Mouse (Mus musculus) embryo, embryonic 11 days (tissue): ENCODE results near the gene Khk.
"Not testable (repeated sequence)": the region's sequence is repeated elsewhere in the genome, so short reads cannot be mapped to it uniquely, and the experiment has no call there.

Experiments
- DNase-seq: peaks from one replicate; pipeline ENCODE4 v3.0.0-alpha.2; 2015

Khk gene

DNA sequence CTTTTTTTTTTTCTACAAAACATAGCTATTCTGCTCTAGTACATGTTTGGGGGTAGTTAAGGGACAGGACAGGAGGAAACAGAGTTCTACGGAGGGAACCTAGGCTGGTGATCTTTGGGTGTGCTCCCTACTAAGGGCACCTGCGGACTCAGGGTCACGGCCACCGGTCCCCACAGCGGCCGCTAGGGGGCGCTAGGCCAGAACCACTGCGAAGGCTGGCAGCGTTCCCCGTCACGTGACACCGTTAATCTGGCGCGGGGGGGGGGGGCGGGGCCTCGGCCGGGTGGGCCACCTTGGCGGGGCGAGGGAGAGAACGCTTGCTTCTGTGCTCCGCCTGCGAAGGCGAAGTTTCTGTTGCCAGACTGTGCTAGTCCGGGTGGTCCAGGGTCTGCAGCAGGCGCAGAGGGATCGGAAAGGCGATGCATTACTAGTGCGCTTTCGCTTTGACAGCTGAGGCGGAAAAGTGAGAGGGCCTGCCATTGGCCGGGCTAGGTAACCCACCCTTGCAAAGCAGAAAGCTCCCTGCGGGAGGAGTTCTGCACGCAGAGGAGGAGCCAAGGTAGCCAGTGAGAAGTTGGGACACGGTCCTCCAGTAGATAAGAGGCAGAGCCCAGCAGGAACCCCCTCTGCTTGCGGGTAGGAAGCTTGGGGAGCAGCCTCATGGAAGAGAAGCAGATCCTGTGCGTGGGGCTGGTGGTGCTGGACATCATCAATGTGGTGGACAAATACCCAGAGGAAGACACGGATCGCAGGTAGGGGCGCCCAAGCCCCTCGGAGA, at the start of gene Khk:
Khk (plus strand) TSS at position 176 of the 778 bp plus-strand sequence.
- DNase-seq: peak; percentile 93

DNA sequence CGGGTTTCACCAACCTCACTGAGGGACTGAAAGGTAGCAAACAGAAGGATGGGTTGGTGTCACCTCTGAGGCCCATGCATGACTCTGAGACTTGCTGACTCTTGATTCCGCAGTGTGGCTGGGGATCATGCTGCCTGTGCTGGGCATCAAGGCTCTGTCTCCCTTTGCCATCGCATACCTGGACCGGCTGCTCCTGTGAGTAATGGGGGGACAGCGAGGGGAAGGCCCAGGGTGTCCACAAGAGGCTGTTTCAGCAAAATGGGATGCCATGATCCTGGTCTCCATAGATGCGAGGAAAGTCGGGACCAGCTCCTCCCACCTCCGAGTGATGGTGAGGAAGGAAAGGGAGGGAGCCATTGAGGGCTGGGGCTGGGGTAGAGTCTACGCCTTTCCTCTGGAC, 48.7 kb upstream of the Khk start:
- DNase-seq: no peak

DNA sequence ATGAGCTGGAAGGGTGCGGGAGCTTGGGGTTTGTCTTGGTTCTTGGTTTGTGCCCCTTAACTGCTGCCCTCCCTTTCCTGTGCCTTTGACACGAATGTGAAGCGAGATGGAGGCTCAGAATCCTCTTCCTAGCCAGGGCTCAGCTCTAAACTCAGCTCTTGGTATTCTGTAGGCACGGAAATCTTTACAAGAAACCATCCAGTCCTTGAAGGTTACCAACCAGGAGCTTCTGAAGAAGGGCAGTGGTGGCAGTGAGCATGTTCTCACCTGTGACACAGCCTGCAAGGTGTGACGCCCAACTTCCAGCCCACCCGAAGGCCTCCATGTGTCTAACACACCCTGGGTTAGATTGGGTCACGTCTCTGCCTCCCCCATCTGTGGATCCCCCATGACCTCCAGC, 46.9 kb upstream of the Khk start:
- no peak for DNase-seq

DNA sequence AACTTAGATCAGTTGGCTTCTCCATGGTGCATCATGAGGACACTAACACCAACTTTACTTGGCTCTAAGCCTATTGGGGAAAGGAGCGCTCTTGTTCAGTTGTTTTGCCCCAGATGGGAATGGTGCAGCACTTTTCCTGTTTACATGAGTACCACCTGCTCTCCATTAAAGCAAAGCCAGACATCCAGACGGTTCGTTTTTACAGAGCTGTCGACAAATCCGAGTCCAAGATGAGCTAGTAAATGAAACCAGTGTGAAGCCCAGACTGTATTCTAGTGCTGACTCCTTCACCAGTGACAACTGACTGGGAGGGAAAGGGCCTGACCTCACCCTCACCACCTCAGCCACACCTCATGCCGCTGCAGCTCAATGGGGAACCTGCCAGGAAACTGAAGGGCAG, 42.6 kb upstream of the Khk start:
- no peak for DNase-seq

DNA sequence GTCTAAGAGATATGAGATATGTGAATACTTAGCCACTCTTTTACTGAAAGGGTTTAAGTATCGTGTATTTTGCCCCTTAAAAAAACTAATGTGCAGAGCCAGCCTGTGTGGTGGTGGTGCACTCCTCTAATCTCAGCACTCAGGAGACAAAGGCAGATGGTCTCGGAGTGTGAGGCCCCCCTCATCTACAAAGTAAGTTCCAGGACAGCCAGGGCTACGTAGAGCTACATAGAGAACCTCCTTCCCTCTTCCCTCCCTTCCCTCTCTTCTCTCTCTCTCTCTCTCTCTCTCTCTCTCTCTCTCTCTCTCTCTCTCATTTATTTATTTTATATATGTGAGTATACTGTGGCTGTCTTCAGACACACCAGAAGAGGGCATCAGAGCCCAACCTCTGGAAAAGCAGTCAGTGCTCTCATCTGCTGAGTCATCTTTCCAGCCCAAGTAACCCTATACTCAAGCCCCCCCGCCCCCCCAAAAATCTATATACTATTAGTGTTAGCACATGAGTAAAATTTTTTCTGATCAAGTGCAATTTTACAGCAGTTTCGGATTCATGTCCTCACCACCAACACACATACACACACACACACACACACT, 41.8 kb upstream of the Khk start:
- DNase-seq: no peak

GRCm38 (mm10) chr5:30881839-30882238, 39.4 kb upstream of the Khk start:
- not testable (repeated sequence) for DNase-seq

- DNase-seq: no peak
Measured at GRCm38 (mm10) chr5:30886209-30886608, 35.0 kb upstream of the Khk start.

DNA sequence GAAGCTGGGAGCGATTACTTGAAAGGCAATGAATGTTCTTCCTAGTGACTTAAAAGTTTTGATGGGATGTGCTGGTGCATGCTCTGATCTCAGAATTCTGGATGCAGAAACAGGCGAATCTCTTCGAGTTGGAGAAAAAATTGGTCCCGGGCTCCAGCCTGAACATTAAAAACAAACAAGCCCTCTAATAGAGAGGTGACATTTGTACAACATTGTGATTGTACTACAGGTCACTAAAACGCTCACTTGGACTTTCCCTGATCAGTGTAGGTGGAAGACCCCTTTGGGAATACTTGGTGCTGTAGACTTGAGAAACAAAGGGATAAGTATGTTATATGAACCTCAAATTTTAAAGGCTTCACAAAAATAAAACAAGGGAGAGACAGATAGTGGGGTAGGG, 34.5 kb upstream of the Khk start:
- DNase-seq: no peak

- peak; percentile 87 for DNase-seq
Measured at GRCm38 (mm10) chr5:30887331-30887761, 33.9 kb upstream of the Khk start.

GRCm38 (mm10) chr5:30887858-30888336, 33.3 kb upstream of the Khk start:
- DNase-seq: peak; percentile 95

- peak; percentile 96 for DNase-seq
Measured at GRCm38 (mm10) chr5:30888337-30889087, 32.7 kb upstream of the Khk start, which contains the start of gene Agbl5. Gene Agbl5, plus strand, starts transcription at chr5:30888694.

DNA sequence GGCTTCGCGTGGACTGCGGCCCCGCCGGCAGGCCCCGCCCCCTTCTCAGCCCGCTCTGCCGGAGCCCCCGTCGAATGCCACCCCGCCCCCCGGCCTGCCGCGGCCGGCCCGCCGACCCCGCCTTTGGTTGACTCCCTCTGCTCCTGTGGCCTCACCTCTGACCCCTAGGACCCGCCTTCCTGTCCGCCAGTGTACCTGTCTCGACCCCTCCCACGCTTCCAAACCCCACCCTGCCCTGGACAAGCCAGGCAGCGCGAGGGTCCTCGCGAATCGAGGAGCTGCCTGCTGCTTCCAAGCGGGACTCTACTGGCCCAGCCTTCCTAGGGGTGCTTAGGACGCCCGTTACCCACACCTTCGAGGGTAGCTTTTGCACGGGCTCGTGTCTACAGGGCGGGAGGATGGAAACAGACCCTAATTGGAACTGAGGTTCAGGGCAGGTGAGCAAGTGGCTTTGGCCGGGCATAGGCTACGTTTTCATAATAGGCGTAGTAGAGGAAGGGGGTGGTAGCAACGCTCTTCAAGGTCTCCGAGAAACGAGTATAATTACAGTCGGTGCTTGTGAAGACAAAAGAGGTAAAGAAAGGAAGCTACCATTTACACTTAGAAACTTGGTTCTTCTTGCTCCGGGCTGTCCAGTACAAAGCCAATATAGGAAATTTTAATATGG, 32.0 kb upstream of the Khk start:
- DNase-seq: peak; percentile 84

GRCm38 (mm10) chr5:30890375-30890774, 30.9 kb upstream of the Khk start:
- DNase-seq: no peak

DNA sequence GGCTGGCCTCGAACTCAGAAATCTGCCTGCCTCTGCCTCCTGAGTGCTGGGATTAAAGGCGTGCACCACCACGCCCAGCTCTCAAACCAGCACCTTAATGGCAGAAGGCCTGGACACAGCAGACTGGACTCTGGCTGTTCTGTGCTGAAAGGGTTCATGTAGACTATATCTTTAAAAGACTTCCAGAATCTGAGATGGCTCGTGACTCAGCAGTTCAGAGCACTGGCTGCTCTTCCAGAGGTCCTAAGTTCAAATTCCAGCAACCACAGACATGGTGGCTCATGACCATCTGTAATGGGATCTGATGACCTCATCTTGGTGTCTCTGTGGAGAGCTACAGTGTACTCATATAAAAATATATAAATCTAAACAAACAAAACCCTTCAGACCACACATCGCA, 19.4 kb upstream of the Khk start:
- DNase-seq: no peak

GRCm38 (mm10) chr5:30907413-30908059, 13.7 kb upstream of the Khk start, which contains the start of gene Ost4:
Gene Ost4, minus strand, starts transcription at chr5:30907788.
- peak; percentile 98 for DNase-seq

DNA sequence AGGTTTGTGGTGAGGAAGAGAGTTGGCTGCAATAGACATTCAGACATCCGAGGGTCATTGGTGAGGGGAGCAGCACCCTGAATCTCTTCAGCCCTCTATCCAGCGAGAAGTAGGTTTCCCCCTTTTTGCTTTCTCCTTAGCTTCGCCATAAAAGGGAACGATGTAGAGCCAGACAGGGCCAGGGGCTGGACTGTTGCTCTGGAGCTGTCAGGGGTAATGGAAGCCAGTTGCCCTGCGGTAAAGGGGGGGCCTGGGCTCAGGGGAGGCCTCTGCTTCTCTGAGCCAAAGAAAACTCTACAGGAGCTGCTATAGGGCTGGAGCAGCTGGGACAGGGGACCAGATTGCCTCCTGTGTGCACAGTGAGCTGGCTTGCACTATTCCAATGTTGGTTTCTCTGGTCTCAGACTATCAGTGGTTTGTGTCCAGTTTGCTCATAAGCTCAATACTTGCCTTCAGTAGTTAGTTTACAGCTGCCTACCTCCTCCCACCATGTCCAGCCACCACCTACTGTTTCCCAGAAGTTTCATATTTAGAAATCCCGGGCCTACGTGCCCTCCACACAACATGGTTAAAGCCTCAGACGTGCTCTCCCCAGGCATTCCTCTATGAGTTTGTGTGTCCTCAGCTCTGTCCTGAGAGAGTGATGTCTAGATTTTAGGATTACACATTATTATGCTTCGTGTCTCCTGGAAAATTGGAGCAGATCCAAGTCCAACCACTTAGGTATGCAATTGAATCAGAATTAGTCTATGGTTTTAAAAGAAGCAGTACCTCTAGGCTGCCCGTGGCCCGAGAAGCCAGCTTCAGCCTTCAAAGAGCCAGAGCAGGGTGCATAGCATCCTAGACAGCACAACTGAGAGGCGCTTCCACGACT, 12.6 kb upstream of the Khk start:
- DNase-seq: peak; percentile 58

GRCm38 (mm10) chr5:30909300-30909659, 12.0 kb upstream of the Khk start:
- peak; percentile 56 for DNase-seq

DNA sequence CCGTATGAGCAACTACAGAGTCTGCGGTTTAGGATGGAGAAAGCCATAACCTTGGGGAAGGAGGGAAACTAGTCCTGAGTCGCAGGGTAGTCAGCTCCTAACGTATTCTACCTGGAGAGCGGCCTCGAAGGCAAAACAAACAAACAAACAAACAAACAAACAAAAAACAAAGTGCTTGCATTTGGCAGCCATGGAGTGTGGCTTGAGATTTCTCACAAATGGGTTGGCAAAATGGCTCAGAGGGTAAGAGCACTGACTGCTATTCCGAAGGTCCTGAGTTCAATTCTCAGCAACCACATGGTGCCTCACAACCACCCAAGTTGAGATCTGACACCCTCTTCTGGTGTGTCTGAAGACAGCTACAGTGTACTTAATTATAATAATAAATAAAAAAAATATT, 11.4 kb upstream of the Khk start:
- no peak for DNase-seq

GRCm38 (mm10) chr5:30910481-30910880, 10.8 kb upstream of the Khk start:
- DNase-seq: no peak

DNA sequence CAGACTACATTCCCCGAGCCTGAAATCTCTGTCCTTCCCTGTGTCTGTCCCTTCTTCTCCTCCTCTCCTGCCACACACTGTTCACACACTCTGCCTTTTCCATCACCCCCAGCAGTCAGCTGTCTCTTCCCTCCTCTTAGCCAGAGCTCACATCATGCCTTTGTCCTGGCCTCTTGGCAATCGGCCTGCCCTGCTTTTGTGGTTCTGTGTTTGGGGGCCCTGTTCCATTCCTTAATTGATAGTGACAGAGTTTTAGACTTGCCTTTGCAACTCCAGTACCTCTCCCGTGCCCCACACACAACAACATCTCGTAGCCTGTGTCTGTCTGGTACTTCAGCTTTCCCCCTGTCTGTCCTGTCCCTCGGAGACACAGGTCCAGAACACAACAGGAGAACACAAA, 9.1 kb upstream of the Khk start:
- peak; percentile 10 for DNase-seq

DNA sequence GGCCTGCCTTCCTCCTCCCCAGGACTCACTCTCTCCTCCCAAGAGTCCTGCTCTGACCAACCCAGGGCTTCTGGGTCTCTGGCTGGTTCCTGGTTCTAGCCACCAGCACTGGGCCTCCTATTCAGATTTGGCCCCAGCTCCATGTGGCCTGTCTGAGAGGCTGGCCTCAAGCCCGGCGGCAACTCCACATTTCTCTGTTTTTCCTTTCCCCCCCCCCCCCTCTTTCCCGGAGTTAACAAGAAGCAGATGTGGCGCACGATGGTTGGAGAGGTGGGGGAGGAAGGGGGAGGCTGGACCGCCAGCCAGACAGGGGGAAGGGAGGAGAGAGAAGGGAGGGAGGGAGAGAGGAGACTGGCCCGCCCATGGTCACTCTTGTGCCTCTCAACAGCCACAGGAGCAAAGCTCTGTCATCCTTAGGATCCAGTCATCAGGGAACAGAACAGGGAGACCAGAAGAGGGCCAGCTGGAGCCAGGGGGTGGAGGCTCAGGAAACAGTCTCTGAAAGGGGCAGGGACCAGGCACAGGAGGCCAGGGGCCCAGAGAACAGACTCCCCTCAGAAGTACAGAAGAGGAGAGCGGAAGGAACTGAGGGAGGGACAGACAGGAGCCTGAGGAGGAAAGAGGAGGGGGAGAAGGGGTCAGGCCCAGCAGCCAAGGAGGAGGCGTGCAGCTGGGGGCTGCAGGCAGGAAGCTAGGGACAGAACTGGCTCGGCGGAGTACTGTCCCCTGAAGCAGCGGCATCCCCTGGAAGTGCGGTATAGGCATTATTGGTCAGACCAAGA, 8.0 kb upstream of the Khk start, which contains the start of gene Emilin1:
Emilin1 (plus strand) TSS at position 343 of the 782 bp plus-strand sequence.
- peak; percentile 93 for DNase-seq
